Mouse (Mus musculus): ENCODE data around the gene Hemk1. TPM values are rescaled to one million over a fixed set of nuclear protein-coding genes. Genes with fewer than 3 reads are reported as not detected.
A peak's percentile ranks its signal among the peaks of the same experiment; 100 is the strongest.

Gene Hemk1
- 11.7 and 12.3 TPM in 2 replicates for polyA plus RNA-seq (2015; fragmentation: Nextera tagmentation; extraction: Ambion mirVana)

DNA sequence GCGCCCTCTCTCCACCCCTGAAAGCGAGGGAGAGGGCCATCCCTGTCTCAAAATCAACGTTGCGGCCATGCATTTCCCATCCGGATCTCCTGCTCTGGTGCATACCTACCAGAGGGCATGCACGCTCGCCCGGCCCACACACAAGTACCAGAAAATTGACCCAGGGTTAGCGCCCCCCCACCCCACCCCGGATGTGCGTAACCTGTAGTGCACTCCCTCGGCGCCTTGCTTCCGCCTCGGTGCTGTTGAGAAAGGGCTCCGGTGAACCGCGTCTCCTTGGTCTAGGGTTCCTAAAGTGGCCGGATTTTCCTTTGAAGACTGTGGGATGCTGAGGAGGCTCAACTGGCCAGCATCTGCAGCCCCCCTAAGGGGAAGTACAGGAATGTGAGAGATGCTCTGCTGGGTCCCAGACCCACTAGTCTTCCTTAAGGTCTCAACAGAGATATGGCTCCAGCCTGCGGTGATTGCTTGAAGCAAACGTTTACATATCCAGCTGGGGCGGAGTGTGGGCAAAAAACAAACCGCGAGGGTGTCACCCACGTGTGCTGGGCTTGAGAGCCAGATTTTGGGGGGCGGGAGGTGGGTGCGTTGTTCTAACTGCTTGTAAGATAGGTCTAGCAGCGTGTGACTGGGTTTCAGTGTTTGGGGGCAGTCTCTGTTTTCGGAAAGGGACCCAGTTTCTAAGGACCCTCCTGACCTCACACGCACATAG is at the start of gene Hemk1:
TSS of gene Hemk1 (minus strand) at position 179 of the 712 bp plus-strand sequence.
- WGBS = 3% methylated on average over 30 of the region's 30 CpGs
- Histone ChIP-seq H3K27ac (replicated peaks) (peak within 1 kb of the TSS; percentile 72), H3K27me3 (peaks cover 5% of the 10 kb centered on the region; the same call in 1 of the 2 replicates)

DNA sequence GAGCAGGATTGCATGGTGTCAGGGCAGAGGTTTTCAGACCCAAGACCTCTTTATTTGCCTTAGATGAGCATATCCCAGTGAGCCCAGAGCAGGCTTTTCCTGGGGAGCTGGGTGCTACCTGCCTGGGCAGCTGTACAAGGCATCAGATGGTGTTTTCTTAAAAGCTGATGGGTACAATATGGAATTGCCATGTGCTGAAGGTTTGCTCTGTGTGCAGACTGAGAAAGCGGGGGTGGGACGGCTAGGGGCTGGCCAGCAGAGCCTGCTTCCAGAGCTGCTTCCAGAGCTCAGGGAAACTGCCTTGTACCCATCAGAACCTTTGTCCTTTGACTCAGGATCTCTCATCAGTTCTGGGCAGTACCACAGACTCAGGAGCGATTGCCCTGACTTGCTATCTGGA is 49.6 kb upstream of the Hemk1 start:
- no peaks in the 10 kb centered on the region for H3K9me3 ChIP-seq (replicated peaks)
- H3K4me2 ChIP-seq (replicated peaks) = no peak overlapping the region
- no peaks in the 10 kb centered on the region for H3K4me1 ChIP-seq
- 80% methylated on average over 3 of the region's 3 CpGs for WGBS
- H3K27me3 ChIP-seq = peaks cover 34% of the 10 kb centered on the region
- no peak overlapping the region for H3K4me3 ChIP-seq (replicated peaks)
- no peaks in the 10 kb centered on the region for H3K36me3 ChIP-seq
- H3K27ac ChIP-seq (replicated peaks) = no peak overlapping the region
- no peak for ATAC-seq (ENCODE audit: insufficient number of reproducible peaks, low FRiP score, low TSS enrichment, low read depth)
- no peak overlapping the region for H3K9ac ChIP-seq

More for the DNA sequence above, at the start of gene Hemk1:
- Histone ChIP-seq H3K4me1 (peaks cover 12% of the 10 kb centered on the region), H3K9ac (peak within 1 kb of the TSS; percentile 59), H3K9me3 (replicated peaks) (no peaks in the 10 kb centered on the region), H3K4me2 (replicated peaks) (peak within 1 kb of the TSS; percentile 88), H3K4me3 (replicated peaks) (peak within 1 kb of the TSS; percentile 63), H3K36me3 (0 out of 2 replicates have a peak, but pooled peaks cover 6% of the 10 kb centered on the region)
- peak; percentile 41 for ATAC-seq (ENCODE audit: insufficient number of reproducible peaks, low FRiP score, low TSS enrichment, low read depth)

DNA sequence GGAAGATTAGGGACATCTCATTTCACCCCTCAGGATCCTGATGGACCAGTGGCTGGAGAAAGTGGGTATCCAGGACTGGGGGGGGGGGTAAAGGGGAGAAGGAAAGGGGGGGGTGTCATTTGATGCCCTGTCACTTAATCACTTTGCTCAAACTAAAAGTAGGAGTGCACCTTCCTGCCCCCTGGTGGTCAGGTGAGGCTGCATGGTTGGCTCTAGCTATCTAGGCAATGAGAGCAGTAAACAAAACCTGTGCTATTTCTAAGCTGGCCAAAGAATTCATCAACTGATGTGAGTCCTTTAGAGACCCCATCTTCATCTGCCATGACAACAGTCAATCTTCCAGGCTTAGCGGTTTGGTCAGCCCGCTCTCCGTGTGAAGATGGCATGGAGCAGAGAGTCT is 48.6 kb upstream of the Hemk1 start:
- Histone ChIP-seq H3K4me3 (replicated peaks) (no peak overlapping the region), H3K27ac (replicated peaks) (no peak overlapping the region), H3K27me3 (peaks cover 44% of the 10 kb centered on the region), H3K9ac (no peak overlapping the region), H3K36me3 (no peaks in the 10 kb centered on the region), H3K9me3 (replicated peaks) (no peaks in the 10 kb centered on the region), H3K4me2 (replicated peaks) (no peak overlapping the region), H3K4me1 (no peaks in the 10 kb centered on the region)
- ATAC-seq (ENCODE audit: insufficient number of reproducible peaks, low FRiP score, low TSS enrichment, low read depth) = no peak
- 60% methylated on average over 3 of the region's 3 CpGs for WGBS

DNA sequence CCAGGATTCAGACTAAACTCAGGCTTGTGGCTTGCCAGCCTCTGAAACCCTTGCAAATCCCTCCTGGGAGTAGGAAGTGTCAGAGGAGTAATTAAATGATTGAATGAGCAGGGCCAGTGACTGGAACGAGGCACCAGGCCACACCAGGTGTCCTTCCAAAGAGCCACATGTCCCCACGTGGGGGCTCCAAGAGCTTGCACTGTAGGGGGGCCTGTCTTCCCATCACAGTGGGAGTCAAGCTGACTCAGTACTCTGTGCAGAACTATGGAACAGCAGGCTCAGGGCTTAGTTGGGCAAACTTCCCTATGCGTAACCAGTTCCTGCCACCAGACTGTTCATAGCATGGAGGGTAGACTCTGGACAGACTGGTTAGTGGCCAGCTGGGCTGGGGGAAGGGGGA is 46.2 kb upstream of the Hemk1 start:
- no peak overlapping the region for H3K27ac ChIP-seq (replicated peaks)
- no peak overlapping the region for H3K4me2 ChIP-seq (replicated peaks)
- H3K27me3 ChIP-seq = peaks cover 67% of the 10 kb centered on the region
- 26% methylated on average over 3 of the region's 3 CpGs for WGBS
- no peaks in the 10 kb centered on the region for H3K36me3 ChIP-seq
- no peak overlapping the region for H3K4me3 ChIP-seq (replicated peaks)
- no peak for ATAC-seq (ENCODE audit: insufficient number of reproducible peaks, low FRiP score, low TSS enrichment, low read depth)
- H3K9ac ChIP-seq = no peak overlapping the region
- no peaks in the 10 kb centered on the region for H3K4me1 ChIP-seq
- H3K9me3 ChIP-seq (replicated peaks) = no peaks in the 10 kb centered on the region

DNA sequence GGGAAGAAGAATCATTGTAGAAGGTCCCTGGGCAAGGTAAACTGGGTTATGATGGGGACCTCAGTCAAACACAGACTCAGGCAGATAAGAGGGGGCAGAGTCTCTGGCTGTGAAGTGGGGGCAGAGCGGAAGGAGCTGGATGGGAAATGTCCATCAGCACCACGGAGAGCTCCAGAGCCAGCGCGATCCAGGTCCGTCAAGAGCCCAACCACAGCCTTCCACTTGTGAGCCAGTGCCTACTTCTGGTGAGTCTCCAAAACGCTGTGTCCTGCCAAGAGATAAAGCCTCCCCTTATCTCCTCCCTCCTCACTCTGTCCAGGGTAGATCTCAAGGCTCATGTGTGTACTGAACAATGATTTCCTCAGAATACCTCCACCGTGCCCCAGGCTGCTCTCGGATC is 43.6 kb upstream of the Hemk1 start:
- Histone ChIP-seq H3K4me3 (replicated peaks) (no peak overlapping the region), H3K36me3 (no peaks in the 10 kb centered on the region), H3K4me1 (peaks cover 7% of the 10 kb centered on the region), H3K27ac (replicated peaks) (no peak overlapping the region), H3K9me3 (replicated peaks) (no peaks in the 10 kb centered on the region), H3K9ac (no peak overlapping the region), H3K27me3 (peaks cover 94% of the 10 kb centered on the region), H3K4me2 (replicated peaks) (no peak overlapping the region)
- no peak for ATAC-seq (ENCODE audit: insufficient number of reproducible peaks, low FRiP score, low TSS enrichment, low read depth)
- 7% methylated on average over 8 of the region's 8 CpGs for WGBS

DNA sequence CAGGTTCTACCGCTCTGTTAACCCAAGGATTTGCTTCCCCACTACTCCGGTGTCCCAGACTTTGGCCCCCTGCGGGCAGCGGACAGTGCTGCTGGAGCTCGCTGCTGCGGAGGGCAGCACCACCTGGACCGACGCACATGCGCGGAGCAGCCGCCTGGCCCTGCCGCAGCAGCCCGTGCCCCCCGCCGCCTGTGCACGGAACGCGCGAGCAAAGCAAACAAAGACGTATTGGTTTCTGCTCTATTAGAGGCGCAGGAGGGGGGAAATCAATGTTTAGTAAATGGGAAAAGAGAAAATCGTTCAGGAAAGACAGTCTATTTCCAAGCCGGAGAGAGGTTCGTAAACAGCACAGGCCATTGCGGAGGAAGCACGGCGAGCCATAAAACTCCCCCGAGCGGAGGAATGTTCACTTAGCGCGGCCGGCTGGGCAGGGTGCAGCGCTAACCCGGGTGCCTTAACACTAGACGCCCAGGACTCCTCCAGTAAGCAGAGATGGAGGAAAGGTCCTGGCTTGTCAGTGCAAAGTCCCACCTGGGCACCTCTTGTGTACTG is 39.9 kb upstream of the Hemk1 start:
- H3K36me3 ChIP-seq = no peaks in the 10 kb centered on the region
- no peak for ATAC-seq (ENCODE audit: insufficient number of reproducible peaks, low FRiP score, low TSS enrichment, low read depth)
- H3K4me1 ChIP-seq = peaks cover 7% of the 10 kb centered on the region
- no peaks in the 10 kb centered on the region for H3K9me3 ChIP-seq (replicated peaks)
- H3K27ac ChIP-seq (replicated peaks) = no peak overlapping the region
- WGBS = under 1% methylated on average over 35 of the region's 35 CpGs
- peaks cover 94% of the 10 kb centered on the region for H3K27me3 ChIP-seq
- peak overlapping the region; percentile 32 for H3K4me3 ChIP-seq (replicated peaks)
- H3K4me2 ChIP-seq (replicated peaks) = peak overlapping the region; percentile 49
- H3K9ac ChIP-seq = no peak overlapping the region

DNA sequence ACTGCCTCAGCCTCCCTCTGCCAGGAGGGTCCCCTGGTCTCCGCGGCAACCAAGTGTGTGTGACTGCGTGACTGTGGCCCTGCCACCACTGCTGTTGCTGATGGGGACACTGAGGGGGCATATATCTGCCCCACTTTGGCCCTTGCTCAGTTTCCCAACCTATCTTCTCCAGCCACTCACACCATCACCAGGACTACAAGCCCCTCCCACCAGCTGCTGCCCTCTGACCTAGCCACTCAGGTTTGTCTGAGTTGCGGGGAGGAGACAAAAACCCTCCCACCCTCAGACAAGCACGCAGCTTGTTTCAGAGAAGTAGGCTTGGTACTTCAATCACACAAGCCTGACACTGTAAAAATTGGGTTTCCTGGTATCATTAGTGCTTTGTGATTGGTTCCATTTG is 37.3 kb upstream of the Hemk1 start:
- ATAC-seq (ENCODE audit: insufficient number of reproducible peaks, low FRiP score, low TSS enrichment, low read depth) = no peak
- no peaks in the 10 kb centered on the region for H3K36me3 ChIP-seq
- H3K4me1 ChIP-seq = peaks cover 7% of the 10 kb centered on the region
- no peak overlapping the region for H3K9ac ChIP-seq
- no peak overlapping the region for H3K27ac ChIP-seq (replicated peaks)
- peaks cover 73% of the 10 kb centered on the region for H3K27me3 ChIP-seq
- H3K4me3 ChIP-seq (replicated peaks) = no peak overlapping the region
- WGBS = 20% methylated on average over 5 of the region's 5 CpGs
- H3K4me2 ChIP-seq (replicated peaks) = no peak overlapping the region
- no peaks in the 10 kb centered on the region for H3K9me3 ChIP-seq (replicated peaks)

DNA sequence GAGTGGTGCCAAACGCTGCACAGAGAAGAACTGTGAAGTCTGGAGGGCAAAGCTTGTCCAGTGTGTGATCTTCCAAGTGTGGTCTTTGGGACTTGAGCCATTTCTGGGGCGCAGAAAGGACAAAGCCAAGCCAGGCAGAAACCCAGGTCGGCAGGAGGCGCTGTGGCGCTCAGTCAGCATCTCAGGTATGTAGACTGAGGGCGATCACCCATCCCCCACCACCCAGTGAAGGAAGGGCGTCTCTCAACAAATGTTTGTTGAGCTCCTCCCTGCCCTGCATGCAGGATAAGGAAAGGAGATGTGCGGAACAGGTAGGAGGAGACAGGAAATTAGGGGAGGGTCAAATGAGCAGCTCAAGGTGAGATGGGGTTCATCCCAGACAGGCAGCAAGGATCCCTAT is 36.5 kb upstream of the Hemk1 start:
- H3K9me3 ChIP-seq (replicated peaks) = no peaks in the 10 kb centered on the region
- WGBS = 7% methylated on average over 8 of the region's 8 CpGs
- peaks cover 7% of the 10 kb centered on the region for H3K4me1 ChIP-seq
- no peak overlapping the region for H3K27ac ChIP-seq (replicated peaks)
- H3K9ac ChIP-seq = no peak overlapping the region
- no peaks in the 10 kb centered on the region for H3K36me3 ChIP-seq
- no peak overlapping the region for H3K4me3 ChIP-seq (replicated peaks)
- no peak for ATAC-seq (ENCODE audit: insufficient number of reproducible peaks, low FRiP score, low TSS enrichment, low read depth)
- H3K4me2 ChIP-seq (replicated peaks) = no peak overlapping the region
- peaks cover 65% of the 10 kb centered on the region for H3K27me3 ChIP-seq

DNA sequence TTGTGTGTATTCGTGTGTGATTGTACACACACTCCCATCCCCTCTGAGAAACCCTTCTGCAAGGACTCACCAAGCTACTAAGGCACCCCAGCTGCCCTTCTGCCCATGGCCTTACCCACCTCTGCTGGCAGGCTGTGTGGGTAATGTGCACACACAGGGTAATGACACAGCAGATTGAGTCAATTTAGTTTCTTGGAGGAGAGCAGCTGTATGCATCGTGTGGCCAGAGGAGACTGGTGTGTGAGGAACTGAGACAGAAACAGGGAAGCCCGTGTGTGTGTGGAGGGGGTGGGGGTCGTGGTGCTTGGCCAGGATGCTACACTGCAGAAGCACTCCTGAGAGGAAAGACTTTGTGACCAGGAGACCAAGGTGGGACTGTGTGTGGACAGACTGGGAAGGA is 34.3 kb upstream of the Hemk1 start:
- Histone ChIP-seq H3K27me3 (peaks cover 49% of the 10 kb centered on the region), H3K4me3 (replicated peaks) (no peak overlapping the region), H3K4me1 (no peaks in the 10 kb centered on the region), H3K4me2 (replicated peaks) (no peak overlapping the region), H3K36me3 (no peaks in the 10 kb centered on the region), H3K9ac (no peak overlapping the region), H3K9me3 (replicated peaks) (no peaks in the 10 kb centered on the region), H3K27ac (replicated peaks) (no peak overlapping the region)
- WGBS = 46% methylated on average over 4 of the region's 4 CpGs
- ATAC-seq (ENCODE audit: insufficient number of reproducible peaks, low FRiP score, low TSS enrichment, low read depth) = no peak

DNA sequence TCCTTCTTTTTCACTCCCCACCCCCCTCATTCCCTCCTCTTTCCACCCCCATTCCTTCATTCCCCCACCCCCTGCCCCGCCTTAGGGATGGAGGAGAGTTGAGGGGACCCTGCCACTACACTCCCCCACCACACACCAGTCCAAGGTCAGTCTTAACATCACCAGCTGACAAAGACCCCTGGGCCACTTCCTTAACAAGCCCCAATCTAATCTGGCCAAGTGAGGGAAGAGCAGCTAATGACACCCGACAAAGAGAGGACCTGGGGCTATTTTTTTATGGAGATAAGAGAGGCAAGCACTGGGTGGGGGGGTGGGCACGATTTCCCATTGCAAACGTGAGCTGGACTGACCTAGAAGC is 31.9 kb upstream of the Hemk1 start:
- no peak overlapping the region for H3K4me3 ChIP-seq (replicated peaks)
- H3K4me1 ChIP-seq = no peaks in the 10 kb centered on the region
- WGBS = 8% methylated on average over 4 of the region's 4 CpGs
- H3K27me3 ChIP-seq = peaks cover 36% of the 10 kb centered on the region
- no peaks in the 10 kb centered on the region for H3K36me3 ChIP-seq
- no peak overlapping the region for H3K27ac ChIP-seq (replicated peaks)
- H3K9ac ChIP-seq = no peak overlapping the region
- H3K4me2 ChIP-seq (replicated peaks) = no peak overlapping the region
- H3K9me3 ChIP-seq (replicated peaks) = no peaks in the 10 kb centered on the region
- no peak for ATAC-seq (ENCODE audit: insufficient number of reproducible peaks, low FRiP score, low TSS enrichment, low read depth)

DNA sequence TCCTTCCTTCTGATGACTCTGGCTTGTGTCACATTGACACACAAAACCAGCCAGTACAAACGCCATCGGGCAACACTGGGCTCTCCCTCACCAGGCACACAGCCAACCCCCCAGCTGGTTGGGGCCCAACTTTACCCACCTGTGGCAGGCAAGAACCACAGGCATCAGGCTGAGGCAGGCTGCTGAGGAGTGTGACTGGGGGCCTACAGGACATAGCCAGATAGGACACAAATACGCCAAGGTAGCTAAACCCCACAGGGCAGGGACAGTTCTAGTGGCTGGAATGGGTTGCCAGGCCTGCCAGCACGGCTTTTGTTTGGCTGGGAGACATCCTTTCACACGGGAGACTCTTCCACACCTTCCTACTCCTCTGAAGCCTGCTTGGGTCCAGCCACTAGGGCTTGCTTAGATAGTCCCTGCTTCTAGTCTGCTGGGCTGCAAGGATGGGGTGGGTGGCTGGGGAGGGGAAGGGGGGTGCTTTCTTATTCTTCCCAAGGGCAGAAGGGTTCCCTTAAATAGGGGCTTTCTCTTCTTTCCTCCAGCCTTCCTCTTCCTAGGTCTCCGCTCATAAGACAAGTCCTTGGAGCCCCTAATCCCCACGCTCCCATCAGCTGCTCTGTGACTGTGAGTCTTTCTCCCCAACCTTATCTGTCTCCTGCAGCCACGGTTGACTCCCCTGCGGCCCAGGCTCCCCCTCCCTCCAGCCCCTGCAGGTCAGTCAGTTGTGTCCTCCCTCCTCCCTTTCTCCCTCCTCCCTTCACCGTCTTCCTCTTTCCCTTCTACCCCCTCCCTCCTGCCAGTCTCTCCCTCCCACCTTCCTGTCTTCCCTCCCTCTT is 31.3 kb upstream of the Hemk1 start:
- Histone ChIP-seq H3K4me1 (no peaks in the 10 kb centered on the region), H3K4me2 (replicated peaks) (no peak overlapping the region), H3K9me3 (replicated peaks) (no peaks in the 10 kb centered on the region), H3K27ac (replicated peaks) (no peak overlapping the region), H3K4me3 (replicated peaks) (no peak overlapping the region), H3K9ac (no peak overlapping the region), H3K36me3 (no peaks in the 10 kb centered on the region), H3K27me3 (peaks cover 30% of the 10 kb centered on the region)
- 27% methylated on average over 10 of the region's 10 CpGs for WGBS
- ATAC-seq (ENCODE audit: insufficient number of reproducible peaks, low FRiP score, low TSS enrichment, low read depth) = no peak

All from embryonic facial prominence, embryonic 15.5 days (tissue).